Mouse (Mus musculus) liver, embryonic 14.5 days (tissue): ENCODE measurements around the gene Lrwd1. TPM values are rescaled to one million over a fixed set of nuclear protein-coding genes. Genes with fewer than 3 reads are reported as not detected.

Experiments used
- ATAC-seq: fragments of 200-750 bp; cut with Nextera tagmentation; 2 replicates; pipeline ENCODE4 v1.8.0; 2017; ENCODE audit warnings: moderate number of reproducible peaks, mild to moderate bottlenecking, moderate library complexity; ENCODE audit not compliant: insufficient read depth
- DNase-seq, 3 experiments: peaks; one replicate each; pipeline ENCODE4 v3.0.0-alpha.2; 2012 to 2013; ENCODE audit warnings: low read depth in 3 of 3, low spot score in 3 of 3
- H3K27ac ChIP-seq: fragments of 300-500 bp; sonication (generic); 2 replicates; pipeline ENCODE4 v1.5.1; 2014; ENCODE audit warnings: moderate library complexity, mild to moderate bottlenecking, control low read depth, inconsistent platforms
- H3K27me3 ChIP-seq: fragments of 300-500 bp; sonication (generic); 2 replicates; pipeline ENCODE4 v1.6.1; 2014; ENCODE audit warnings: mild to moderate bottlenecking, low read length, moderate library complexity; ENCODE audit not compliant: control insufficient read depth, insufficient read depth
- H3K36me3 ChIP-seq: fragments of 300-500 bp; sonication (generic); replicated peaks from 2 replicates; pipeline ENCODE4 v1.6.1; 2014; ENCODE audit warnings: low read depth; ENCODE audit not compliant: control insufficient read depth, insufficient read depth
- H3K4me1 ChIP-seq, 2 experiments: fragments of 200-500 bp in 1 of 2; fragments of 300-500 bp in 1 of 2; sonication (generic) in 1 of 2; replicated peaks; 2 replicates each; pipeline ENCODE4 v1.6.1; 2012 to 2014; ENCODE audit warnings: antibody characterized with exemption in 1 of 2, inconsistent platforms in 1 of 2, low read length in 1 of 2; ENCODE audit not compliant: control insufficient read depth in 2 of 2, insufficient read depth in 2 of 2
- H3K4me2 ChIP-seq: fragments of 300-500 bp; sonication (generic); 2 replicates; pipeline ENCODE4 v1.6.1; 2014; ENCODE audit warnings: low read depth, mild to moderate bottlenecking, control low read depth, moderate library complexity
- H3K4me3 ChIP-seq, 2 experiments: fragments of 200-500 bp in 1 of 2; fragments of 300-500 bp in 1 of 2; sonication (generic) in 1 of 2; 2 replicates each; pipeline ENCODE4 v1.5.1; 2012 to 2014; ENCODE audit warnings: low read depth in 2 of 2, low read length in 2 of 2, mild to moderate bottlenecking in 2 of 2, control low read depth in 1 of 2, inconsistent platforms in 1 of 2, moderate library complexity in 1 of 2; ENCODE audit not compliant: insufficient read depth in 1 of 2
- H3K9ac ChIP-seq: fragments of 300-500 bp; sonication (generic); replicated peaks from 2 replicates; pipeline ENCODE4 v1.6.1; 2014; ENCODE audit warnings: mild to moderate bottlenecking, control low read depth, moderate library complexity
- H3K9me3 ChIP-seq: fragments of 300-500 bp; sonication (generic); 2 replicates; pipeline ENCODE4 v1.6.1; 2016; ENCODE audit warnings: low read length, mixed read lengths; ENCODE audit not compliant: control insufficient read depth
- CTCF ChIP-seq: IDR thresholded peaks from 2 replicates; pipeline ENCODE4 v1.5.1; 2016; ENCODE audit warnings: antibody characterized with exemption, low read depth, control low read depth
- EP300 ChIP-seq: IDR thresholded peaks from 2 replicates; pipeline ENCODE4 v1.6.1; 2016; ENCODE audit warnings: antibody characterized with exemption, low read depth
- WGBS: fragments of 180-500 bp; shearing (Covaris S2); extraction: QIAGEN DNeasy Blood & Tissue Kit; methylation state at CpG from one replicate; pipeline ENCODE4 v1.1.7; 2014; ENCODE audit not compliant: insufficient replicate concordance; 5-methylcytosine and 5-hydroxymethylcytosine counted together
- polyA plus RNA-seq, 2 experiments: library from polyadenylated mRNA; depleted of rRNA in 1 of 2; stranded (reverse) in 1 of 2; unstranded in 1 of 2; fragments of >200 nt; fragmentation: Nextera tagmentation in 1 of 2; extraction: Ambion mirVana in 1 of 2; gene quantifications; 2 replicates each; pipeline versions ENCODE4 v1.2.1 to v1.2.3; 2012 to 2014

The Lrwd1 gene
- polyA plus RNA-seq, 2 experiments, result 34.1 to 45.2 TPM

DNA sequence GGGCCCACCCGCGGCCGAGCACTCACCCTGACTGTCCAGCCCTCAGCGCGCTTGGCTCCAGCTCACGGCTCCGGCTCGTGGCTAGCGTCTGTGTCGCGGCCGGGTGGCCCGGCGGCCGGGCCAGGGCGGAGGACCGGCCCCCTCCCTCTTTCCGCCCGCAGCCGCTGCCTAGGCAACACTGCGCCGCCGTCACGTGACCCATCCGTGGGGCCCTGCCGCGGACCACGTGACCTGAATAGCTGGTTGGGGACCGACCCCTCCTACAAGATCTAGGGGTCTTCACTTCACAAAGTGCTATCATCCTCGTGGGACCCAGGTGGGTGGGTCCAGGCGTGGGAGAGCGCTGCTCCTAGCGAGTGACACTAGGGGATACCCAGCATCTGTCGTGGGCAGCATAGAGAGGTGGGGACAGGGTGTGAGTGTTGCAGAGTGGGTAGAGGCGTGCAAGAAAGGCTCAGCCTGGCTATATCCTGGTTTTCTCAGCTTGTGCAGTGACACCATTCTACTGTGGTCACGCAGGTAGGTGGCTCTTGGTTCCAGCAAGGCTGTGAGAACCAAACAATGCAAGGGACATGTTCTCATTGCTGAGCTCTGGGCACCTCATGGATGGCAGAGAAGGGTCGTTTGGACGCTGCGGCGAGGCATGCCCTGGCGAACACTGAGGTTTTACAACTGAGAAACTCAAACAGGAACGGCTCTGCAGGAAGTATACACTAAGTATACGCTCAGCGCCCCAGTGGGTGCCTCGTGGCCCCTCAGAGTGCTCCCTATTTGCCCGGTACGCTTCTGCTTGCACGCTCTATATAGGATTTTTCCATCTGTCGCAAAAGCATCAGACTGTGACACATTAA is 34.9 kb upstream of the Lrwd1 start, which contains the start of gene Orai2:
Gene Orai2 (minus strand): TSS at position 202 of the 851 bp plus-strand sequence.
- TF ChIP-seq EP300 (no peak), CTCF (no peak)
- ATAC-seq, result peak; percentile 81
- H3K9me3 ChIP-seq, result peaks cover 4% of the 10 kb centered on the region
- WGBS, result 1% methylated on average over 49 of the region's 49 CpGs
- no peaks in the 10 kb centered on the region for H3K36me3 ChIP-seq
- peak within 1 kb of the TSS; percentile 81 for H3K4me2 ChIP-seq
- H3K27ac ChIP-seq, result peak within 1 kb of the TSS; percentile 1; the same call in 1 of the 2 replicates
- H3K27me3 ChIP-seq, result no peaks in the 10 kb centered on the region
- peak within 1 kb of the TSS; percentile 58 to 65 for H3K4me3 ChIP-seq
- peaks cover 0 to 15% of the 10 kb centered on the region in 2 experiments; a peak in 3 of 4 replicates for H3K4me1 ChIP-seq
- DNase-seq, result peak; percentile 31 to 52 (median 39)
- H3K9ac ChIP-seq, result peak within 1 kb of the TSS; percentile 71

GRCm38 (mm10) chr5:136169626-136170511 is 34.0 kb upstream of the Lrwd1 start:
- DNase-seq (peak in 1 of 3 experiments; percentile 13), ATAC-seq (peak; percentile 42)
- peaks cover 0 to 15% of the 10 kb centered on the region in 2 experiments; a peak in 3 of 4 replicates for H3K4me1 ChIP-seq
- H3K27me3 ChIP-seq, result no peaks in the 10 kb centered on the region
- H3K4me2 ChIP-seq, result peak overlapping the region; percentile 81
- peaks cover 4% of the 10 kb centered on the region for H3K9me3 ChIP-seq
- 9% methylated on average over 14 of the region's 15 CpGs for WGBS
- TF ChIP-seq EP300, result no peak
- TF ChIP-seq CTCF, result no peak
- H3K9ac ChIP-seq, result peak overlapping the region; percentile 71
- H3K4me3 ChIP-seq, result peak overlapping the region; percentile 58 to 65
- H3K27ac ChIP-seq, result no peak overlapping the region
- H3K36me3 ChIP-seq, result no peaks in the 10 kb centered on the region

DNA sequence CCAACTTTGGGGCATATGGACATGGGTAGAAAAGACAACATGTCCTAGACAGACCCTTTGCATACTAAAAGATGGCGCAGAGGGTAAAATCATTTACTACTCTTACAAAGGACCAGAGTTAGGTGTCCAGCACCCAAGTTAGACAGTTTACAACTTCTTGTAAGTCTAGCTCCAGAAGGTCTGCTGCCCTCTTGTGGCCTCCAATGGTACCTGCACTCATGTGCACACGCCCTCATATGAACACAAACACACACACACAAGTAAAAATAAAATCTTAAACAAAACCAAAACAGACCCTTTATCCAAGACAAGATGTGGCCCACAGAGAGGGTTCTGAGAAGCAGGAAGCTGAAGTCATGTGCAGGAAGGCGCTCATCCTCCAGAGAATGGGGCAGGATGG is 32.2 kb upstream of the Lrwd1 start:
- WGBS, result 74% methylated on average over 3 of the region's 3 CpGs
- TF ChIP-seq EP300 (no peak), CTCF (peak; percentile 60)
- no peak overlapping the region for H3K9ac ChIP-seq
- no peaks in the 10 kb centered on the region for H3K27me3 ChIP-seq
- no peak overlapping the region for H3K4me2 ChIP-seq
- H3K27ac ChIP-seq, result no peak overlapping the region
- ATAC-seq (no peak), DNase-seq (no peak)
- peaks cover 4% of the 10 kb centered on the region for H3K9me3 ChIP-seq
- H3K36me3 ChIP-seq, result no peaks in the 10 kb centered on the region
- H3K4me3 ChIP-seq, result no peak overlapping the region
- H3K4me1 ChIP-seq, result peaks cover 0 to 15% of the 10 kb centered on the region in 2 experiments; a peak in 3 of 4 replicates

GRCm38 (mm10) chr5:136167296-136167695 is 31.4 kb upstream of the Lrwd1 start:
- no peak for ATAC-seq
- 80% methylated on average over 4 of the region's 4 CpGs for WGBS

More at GRCm38 (mm10) chr5:136167296-136167695, 31.4 kb upstream of the Lrwd1 start:
- peaks cover 4% of the 10 kb centered on the region for H3K9me3 ChIP-seq
- no peak overlapping the region for H3K27ac ChIP-seq
- DNase-seq, result no peak
- H3K4me3 ChIP-seq, result no peak overlapping the region
- no peaks in the 10 kb centered on the region for H3K27me3 ChIP-seq
- H3K9ac ChIP-seq, result no peak overlapping the region
- peaks cover 0 to 14% of the 10 kb centered on the region in 2 experiments; a peak in 3 of 4 replicates for H3K4me1 ChIP-seq
- TF ChIP-seq CTCF (no peak), EP300 (no peak)
- no peaks in the 10 kb centered on the region for H3K36me3 ChIP-seq
- H3K4me2 ChIP-seq, result no peak overlapping the region
